Mouse (Mus musculus) kidney, adult 2 months (tissue): ENCODE results near the gene Nrap.

Source experiments
- CTCF ChIP-seq: fragments of 200-500 bp; conservative IDR thresholded peaks from 2 replicates; pipeline ENCODE4 v1.5.1; 2011; ENCODE audit warnings: low read depth, mild to moderate bottlenecking, control low read depth, low read length, moderate library complexity, mixed read lengths; ENCODE audit not compliant: insufficient read depth, insufficient read length
- POLR2A ChIP-seq: fragments of 200-500 bp; IDR thresholded peaks from one replicate; pipeline ENCODE4 v1.6.1; 2011; ENCODE audit warnings: low read depth, low read length, control low read depth

DNA sequence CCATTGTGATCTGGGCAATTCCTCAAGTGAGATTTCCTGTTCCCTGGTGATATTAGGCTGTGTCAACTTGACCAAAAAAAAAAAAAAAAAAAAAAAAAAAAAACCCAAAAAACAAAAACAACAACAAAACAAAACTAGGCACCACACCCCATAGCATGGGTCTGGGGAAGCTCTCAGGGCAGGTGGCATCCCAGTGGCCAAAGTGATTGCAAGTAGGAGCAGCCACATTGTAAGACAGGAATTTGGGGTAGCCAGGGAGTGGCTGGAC is 8.6 kb upstream of the Nrap start:
- TF ChIP-seq POLR2A (no peak), CTCF (no peak)
